Mouse (Mus musculus): ENCODE measurements around the gene Ets1. TPM values are rescaled to one million over a fixed set of nuclear protein-coding genes. Genes with fewer than 3 reads are reported as not detected.

Ets1 gene
- polyA plus RNA-seq, 1 experiment = 0.09 TPM

DNA sequence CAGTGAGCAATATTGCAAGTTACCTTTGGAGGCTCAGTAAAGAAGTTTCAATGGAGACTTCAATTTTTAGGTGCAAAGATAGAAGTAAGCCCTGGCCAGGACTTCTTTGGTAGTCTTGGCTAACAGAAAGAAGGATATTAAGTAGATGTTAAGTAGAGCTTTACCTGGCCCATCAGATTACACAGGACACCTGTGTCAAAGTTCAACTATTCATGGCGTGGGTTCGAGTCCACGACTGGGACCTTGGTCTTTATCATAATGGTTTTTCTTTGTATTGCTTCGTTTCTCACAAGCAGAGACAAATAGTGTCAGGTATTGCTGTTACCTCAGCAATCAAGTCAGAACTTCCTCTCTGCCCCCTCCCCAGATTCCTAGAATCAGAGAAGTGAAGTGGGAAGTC is 62.7 kb downstream of the Ets1 start:
- Histone ChIP-seq H3K9me3 (no peaks in the 10 kb centered on the region), H3K4me1 (peaks cover 19% of the 10 kb centered on the region), H3K4me3 (replicated peaks) (no peak overlapping the region), H3K36me3 (replicated peaks; ENCODE audit: low read length) (no peaks in the 10 kb centered on the region), H3K27me3 (replicated peaks) (peaks cover 62% of the 10 kb centered on the region)
- TF ChIP-seq GATA1 (IDR thresholded peaks at IDR 0.05; ENCODE audit: borderline replicate concordance, low read length) (no peak), FLI1 (IDR thresholded peaks at IDR 0.05; ENCODE audit: low read length) (no peak)

GRCm38 (mm10) chr9:32699391-32699841 is 63.4 kb downstream of the Ets1 start:
- Histone ChIP-seq H3K9me3 (no peaks in the 10 kb centered on the region), H3K4me1 (peaks cover 19% of the 10 kb centered on the region), H3K27me3 (replicated peaks) (peaks cover 58% of the 10 kb centered on the region), H3K4me3 (replicated peaks) (no peak overlapping the region), H3K36me3 (replicated peaks; ENCODE audit: low read length) (no peaks in the 10 kb centered on the region)
- TF ChIP-seq GATA1 (IDR thresholded peaks at IDR 0.05; ENCODE audit: borderline replicate concordance, low read length) (no peak), FLI1 (IDR thresholded peaks at IDR 0.05; ENCODE audit: low read length) (no peak)

- peaks cover 12% of the 10 kb centered on the region for H3K4me1 ChIP-seq
- H3K27me3 ChIP-seq (replicated peaks) = peaks cover 53% of the 10 kb centered on the region
- no peaks in the 10 kb centered on the region for H3K9me3 ChIP-seq
- TF ChIP-seq FLI1 (IDR thresholded peaks at IDR 0.05; ENCODE audit: low read length) (no peak), GATA1 (IDR thresholded peaks at IDR 0.05; ENCODE audit: borderline replicate concordance, low read length) (no peak)
- no peaks in the 10 kb centered on the region for H3K36me3 ChIP-seq (replicated peaks; ENCODE audit: low read length)
- H3K4me3 ChIP-seq (replicated peaks) = no peak overlapping the region
Measured at GRCm38 (mm10) chr9:32700091-32700905, 64.3 kb downstream of the Ets1 start.

GRCm38 (mm10) chr9:32701126-32701997 is 65.3 kb downstream of the Ets1 start:
- Histone ChIP-seq H3K27me3 (replicated peaks) (peaks cover 52% of the 10 kb centered on the region), H3K4me3 (replicated peaks) (no peak overlapping the region), H3K9me3 (no peaks in the 10 kb centered on the region), H3K4me1 (peaks cover 11% of the 10 kb centered on the region), H3K36me3 (replicated peaks; ENCODE audit: low read length) (no peaks in the 10 kb centered on the region)
- no peak for TF ChIP-seq FLI1 (IDR thresholded peaks at IDR 0.05; ENCODE audit: low read length)

DNA sequence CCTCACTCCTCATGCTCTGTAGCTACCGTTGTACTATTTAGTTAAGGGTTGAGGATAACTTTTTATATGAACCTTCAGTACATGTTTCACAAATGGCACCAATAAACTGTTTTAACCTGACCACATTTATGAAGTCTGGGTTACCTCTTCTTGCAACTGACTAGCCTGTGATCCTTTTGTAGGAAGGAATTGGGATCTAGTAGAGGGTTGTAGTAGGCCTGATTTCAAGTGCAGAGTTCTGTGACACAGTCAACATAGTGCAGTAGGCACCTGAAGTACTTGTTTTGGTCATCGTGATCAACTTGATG is 65.9 kb downstream of the Ets1 start:
- no peak overlapping the region for H3K4me3 ChIP-seq (replicated peaks)
- no peaks in the 10 kb centered on the region for H3K36me3 ChIP-seq (replicated peaks; ENCODE audit: low read length)
- H3K27me3 ChIP-seq (replicated peaks) = peaks cover 46% of the 10 kb centered on the region
- peaks cover 6% of the 10 kb centered on the region; the same call in 1 of the 2 replicates for H3K4me1 ChIP-seq
- TF ChIP-seq FLI1 (IDR thresholded peaks at IDR 0.05; ENCODE audit: low read length) = no peak
- TF ChIP-seq GATA1 (IDR thresholded peaks at IDR 0.05; ENCODE audit: borderline replicate concordance, low read length) = no peak
- H3K9me3 ChIP-seq = no peaks in the 10 kb centered on the region

DNA sequence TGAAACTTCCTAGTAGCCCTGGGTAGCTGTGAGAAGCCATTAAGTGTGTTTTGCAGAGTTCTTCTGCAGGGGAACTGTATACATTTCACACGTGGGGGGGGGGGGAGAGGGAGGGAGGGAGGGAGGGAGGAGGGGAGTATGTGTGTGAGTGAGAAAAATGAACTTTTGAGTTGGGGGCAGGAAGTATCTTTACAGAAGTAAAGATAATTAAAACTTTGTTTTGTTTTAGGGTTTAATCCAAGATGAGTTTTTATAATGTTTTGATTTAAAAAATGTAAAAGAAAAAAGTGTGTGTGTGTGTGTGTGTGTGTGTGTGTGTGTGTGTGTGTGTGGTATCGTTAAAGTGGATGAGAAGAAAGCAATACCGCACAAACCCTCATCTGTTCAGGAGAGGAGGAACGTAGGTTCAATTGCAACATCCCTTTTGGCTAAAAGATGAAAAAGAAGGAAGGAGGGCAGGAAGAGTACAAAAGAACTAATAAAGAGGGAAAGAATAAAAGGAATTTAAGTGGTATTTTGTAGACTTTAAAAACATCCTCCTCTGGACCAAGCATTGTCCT is 66.9 kb downstream of the Ets1 start:
- Histone ChIP-seq H3K27me3 (replicated peaks) (peaks cover 37% of the 10 kb centered on the region), H3K36me3 (replicated peaks; ENCODE audit: low read length) (no peaks in the 10 kb centered on the region), H3K4me3 (replicated peaks) (no peak overlapping the region), H3K9me3 (no peaks in the 10 kb centered on the region), H3K4me1 (peaks cover 6% of the 10 kb centered on the region; the same call in 1 of the 2 replicates)
- TF ChIP-seq GATA1 (IDR thresholded peaks at IDR 0.05; ENCODE audit: borderline replicate concordance, low read length) (no peak), FLI1 (IDR thresholded peaks at IDR 0.05; ENCODE audit: low read length) (no peak)

DNA sequence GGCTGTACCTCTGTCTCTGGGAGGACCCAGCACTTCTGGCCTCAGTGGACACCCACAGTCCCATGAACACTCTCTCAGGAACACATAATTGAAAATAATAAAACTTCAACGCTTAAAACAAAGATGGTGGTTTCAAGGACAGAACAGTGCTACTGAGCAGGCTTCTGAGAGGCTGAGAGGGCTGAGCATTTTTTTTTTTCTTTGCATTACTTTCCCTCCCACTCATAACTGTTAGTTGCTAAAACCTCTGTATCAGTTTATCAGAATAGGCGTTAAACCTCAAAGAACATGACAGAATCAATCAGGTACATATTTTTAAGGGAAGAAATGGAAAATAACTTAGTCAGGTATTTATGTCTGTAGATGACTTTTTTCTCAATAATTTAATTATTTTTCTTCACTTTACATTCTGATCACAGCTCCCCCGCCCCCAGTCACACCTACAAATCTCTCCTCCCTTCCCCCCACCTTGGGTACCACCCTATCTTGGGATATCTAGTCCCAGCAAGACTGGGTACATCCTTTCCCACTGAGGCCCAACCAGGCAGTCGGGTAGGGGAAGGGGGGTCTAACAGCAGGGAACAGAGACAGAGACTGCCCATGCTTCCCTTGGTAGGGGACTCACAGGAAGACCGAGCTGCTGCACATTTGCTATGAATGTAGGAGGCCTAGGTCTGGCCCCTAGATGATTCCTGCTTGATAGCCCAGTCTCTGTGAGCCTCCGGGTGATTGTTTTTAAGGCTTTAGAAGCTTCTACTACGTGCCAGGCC is 68.1 kb downstream of the Ets1 start:
- TF ChIP-seq GATA1 (IDR thresholded peaks at IDR 0.05; ENCODE audit: borderline replicate concordance, low read length) (no peak), FLI1 (IDR thresholded peaks at IDR 0.05; ENCODE audit: low read length) (no peak)
- Histone ChIP-seq H3K4me3 (replicated peaks) (no peak overlapping the region), H3K4me1 (peaks cover 6% of the 10 kb centered on the region; the same call in 1 of the 2 replicates), H3K36me3 (replicated peaks; ENCODE audit: low read length) (no peaks in the 10 kb centered on the region), H3K9me3 (no peaks in the 10 kb centered on the region), H3K27me3 (replicated peaks) (peaks cover 33% of the 10 kb centered on the region)

DNA sequence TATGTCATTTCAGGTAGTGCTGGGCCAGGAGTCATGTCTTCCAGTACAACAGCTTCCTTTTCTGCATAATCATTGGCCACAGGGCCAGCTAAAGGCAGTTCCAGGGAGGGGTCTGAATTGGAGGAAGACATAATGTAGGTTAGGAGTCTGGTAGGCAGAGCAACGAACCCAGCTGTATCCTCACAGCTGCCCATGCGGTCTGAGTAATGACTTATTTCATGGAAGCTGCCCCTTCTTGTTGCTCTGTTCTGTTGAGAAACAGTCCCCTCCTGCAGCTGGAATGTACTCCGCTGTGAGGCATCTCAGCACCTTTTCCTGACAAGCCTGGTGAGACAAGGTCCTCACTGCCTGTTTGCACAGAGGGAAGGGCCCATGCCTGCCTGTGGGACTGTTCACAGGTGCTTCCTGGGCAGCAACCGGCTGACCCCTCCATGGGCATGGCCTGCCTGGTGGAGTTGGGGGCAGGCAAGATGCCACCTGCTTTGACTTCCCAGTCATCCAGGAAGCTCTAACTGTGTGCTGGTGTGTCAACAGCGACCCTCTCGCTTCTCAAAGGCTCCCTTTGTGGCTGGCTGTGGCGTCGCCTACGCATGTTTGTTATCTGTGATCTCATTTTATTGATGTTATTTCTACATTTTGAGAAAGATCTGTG is 69.9 kb downstream of the Ets1 start:
- Histone ChIP-seq H3K36me3 (replicated peaks; ENCODE audit: low read length) (no peaks in the 10 kb centered on the region), H3K4me3 (replicated peaks) (no peak overlapping the region), H3K9me3 (no peaks in the 10 kb centered on the region), H3K4me1 (peaks cover 23% of the 10 kb centered on the region), H3K27me3 (replicated peaks) (peaks cover 30% of the 10 kb centered on the region)
- TF ChIP-seq FLI1 (IDR thresholded peaks at IDR 0.05; ENCODE audit: low read length) = no peak
- no peak for TF ChIP-seq GATA1 (IDR thresholded peaks at IDR 0.05; ENCODE audit: borderline replicate concordance, low read length)

DNA sequence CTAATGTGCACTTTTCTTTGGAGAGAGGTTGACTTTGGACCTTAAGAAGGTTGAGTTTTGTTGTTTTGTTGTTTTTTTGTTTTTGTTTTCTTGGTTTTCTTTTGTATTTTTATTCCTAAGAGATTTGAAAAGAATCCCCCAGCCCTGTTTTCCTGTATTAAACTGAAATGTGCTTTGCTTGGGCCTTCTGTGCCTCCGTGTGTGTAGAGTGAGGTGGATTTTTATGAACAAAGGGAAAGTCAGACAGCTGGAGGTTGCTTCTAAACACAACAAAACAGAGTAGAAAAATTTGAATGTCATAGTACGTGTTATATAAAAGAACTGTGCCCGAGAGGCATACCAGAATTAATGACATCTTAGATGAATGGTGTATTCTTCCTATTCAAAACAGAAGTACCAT is 71.4 kb downstream of the Ets1 start:
- Histone ChIP-seq H3K36me3 (replicated peaks; ENCODE audit: low read length) (no peaks in the 10 kb centered on the region), H3K9me3 (no peaks in the 10 kb centered on the region), H3K4me1 (peaks cover 26% of the 10 kb centered on the region), H3K4me3 (replicated peaks) (no peak overlapping the region), H3K27me3 (replicated peaks) (peaks cover 34% of the 10 kb centered on the region)
- TF ChIP-seq FLI1 (IDR thresholded peaks at IDR 0.05; ENCODE audit: low read length) (no peak), GATA1 (IDR thresholded peaks at IDR 0.05; ENCODE audit: borderline replicate concordance, low read length) (no peak)
